Mouse (Mus musculus) gastrocnemius, postnatal 14 days (tissue): Measurements from ENCODE around the gene Tmem63c. TPM values are rescaled to one million over a fixed set of nuclear protein-coding genes. Genes with fewer than 3 reads are reported as not detected.

Source experiments
- DNase-seq: peaks from one replicate; pipeline ENCODE4 v3.0.0; 2021; ENCODE audit warnings: mixed read lengths
- intact Hi-C: fragments of 180-260 bp; cut with DNase I; formaldehyde crosslinking; loops from one replicate; pipeline ENCODE4 v1.15.1; 2025; ENCODE audit warnings: low total_unique reads
- long read RNA-seq, 2 experiments: library from polyadenylated mRNA; stranded (forward); transcript quantifications; one replicate each; pipeline ENCODE4 v2.0.0; 2021
- total RNA-seq, 2 experiments: library from RNA; stranded (reverse); gene quantifications; 2 replicates each; pipeline ENCODE4 v1.2.3; 2021

Tmem63c gene
- under 1 TPM; 0.07 to 0.10 TPM for total RNA-seq
- long read RNA-seq, experiment 1 = 0 reads
- long read RNA-seq, experiment 2 = 0 reads

DNA sequence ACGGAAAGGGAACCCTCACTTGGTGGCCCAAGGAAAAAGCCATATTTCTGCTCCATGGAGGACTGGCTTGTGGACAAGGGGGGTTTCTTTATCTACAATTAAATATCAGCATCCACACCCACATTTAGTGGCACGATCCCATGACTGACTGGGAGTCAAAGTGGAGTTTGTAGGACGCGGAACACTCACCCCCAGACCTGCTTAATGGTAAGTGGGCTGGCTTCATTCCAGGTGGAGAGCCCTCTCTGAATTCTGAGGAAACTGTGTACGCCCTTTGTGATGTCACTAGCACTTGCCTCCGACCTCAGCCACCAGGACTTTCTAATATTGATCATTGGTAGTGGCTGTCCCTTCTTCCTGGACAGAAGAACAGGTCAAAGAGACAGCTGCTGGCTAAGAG is at the start of gene Tmem63c:
Gene Tmem63c, plus strand, starts transcription at position 301 of the 400 bp plus-strand sequence.
- intact Hi-C loops = no loop called here
- DNase-seq = no peak

DNA sequence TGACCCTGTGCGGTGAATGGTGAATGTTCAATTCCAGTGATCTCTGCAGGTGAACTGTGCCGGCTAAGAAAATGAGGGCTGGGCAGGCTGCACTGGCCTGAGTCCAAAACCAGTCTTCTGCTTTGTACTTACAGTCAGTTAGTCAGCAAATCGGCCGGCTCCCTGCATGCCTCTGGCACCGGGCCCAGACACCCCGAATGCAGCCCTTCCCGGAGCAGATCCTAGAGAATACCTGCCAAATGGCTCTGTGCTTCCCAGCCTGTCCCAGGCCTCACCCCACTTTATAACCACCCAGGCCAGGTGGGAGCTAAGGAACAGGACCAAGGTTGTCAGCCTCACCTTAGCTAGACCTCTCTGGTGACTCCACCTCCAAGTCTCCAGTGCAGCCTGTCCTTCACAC is 47.9 kb upstream of the Tmem63c start:
- peak; percentile 43 for DNase-seq
- intact Hi-C loops = no loop called here

DNA sequence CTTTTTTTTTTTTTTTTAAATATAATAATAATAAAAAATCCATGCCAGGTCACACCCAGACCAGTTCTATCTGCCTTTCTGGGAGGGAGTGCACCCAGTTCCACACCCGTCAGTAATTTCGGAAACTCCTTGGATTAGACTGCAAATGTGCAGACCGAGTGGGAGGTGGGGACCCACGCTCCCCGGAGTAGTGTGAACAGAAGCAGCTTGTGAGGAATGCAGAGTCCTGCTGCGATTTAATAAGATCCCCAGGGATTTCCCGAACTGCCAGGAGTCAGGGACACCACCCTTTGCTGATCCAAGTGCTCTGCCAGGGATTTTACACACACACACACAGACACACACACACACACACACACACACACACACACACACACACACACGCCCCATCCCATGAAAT is 47.4 kb upstream of the Tmem63c start:
- DNase-seq = no peak
- intact Hi-C loops = no loop called here

DNA sequence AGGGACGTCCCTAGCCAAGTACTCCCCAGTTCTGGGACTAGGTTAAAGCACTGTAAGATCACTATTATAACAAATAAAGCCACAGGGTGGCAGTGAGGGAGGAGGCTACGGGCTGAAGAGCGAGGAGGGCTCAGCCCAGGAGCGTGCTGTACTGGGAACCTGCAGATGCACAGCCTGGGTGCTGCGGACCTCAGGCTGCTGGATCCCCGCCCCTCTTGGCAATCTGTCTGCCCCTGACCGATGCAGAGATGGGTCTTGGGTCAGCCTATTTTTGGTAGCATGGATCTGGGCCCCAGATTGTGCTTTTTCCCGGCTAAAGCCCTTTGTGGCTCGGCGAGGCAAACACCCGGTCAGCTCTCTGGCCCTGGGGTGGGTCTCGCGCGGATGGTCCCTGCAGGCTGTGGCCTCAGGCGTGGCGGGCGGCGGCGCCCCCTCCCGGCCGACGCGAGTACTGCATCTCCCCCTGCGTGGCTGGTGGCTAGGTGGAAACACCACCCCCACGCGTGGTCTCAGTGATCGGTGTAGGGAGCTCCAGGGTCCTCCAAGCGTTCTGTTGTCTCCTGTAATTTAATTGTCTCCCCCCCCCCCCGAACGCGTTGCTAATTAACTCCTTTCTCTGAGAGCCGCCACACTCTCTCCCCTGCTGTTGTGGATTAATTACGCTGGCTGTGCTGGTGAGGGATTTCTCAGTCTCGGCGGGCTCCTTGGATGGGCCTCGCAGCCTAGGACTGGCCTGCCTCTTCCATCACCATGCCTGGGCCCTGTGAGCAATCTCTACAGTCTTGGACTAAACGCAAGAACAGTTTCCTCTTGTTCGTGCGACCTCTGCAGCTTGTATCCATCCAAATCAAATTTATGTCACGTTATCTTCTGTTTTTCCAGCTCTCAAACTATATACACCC is 46.5 kb upstream of the Tmem63c start:
- intact Hi-C loops = no loop called here
- DNase-seq = peak; percentile 78

DNA sequence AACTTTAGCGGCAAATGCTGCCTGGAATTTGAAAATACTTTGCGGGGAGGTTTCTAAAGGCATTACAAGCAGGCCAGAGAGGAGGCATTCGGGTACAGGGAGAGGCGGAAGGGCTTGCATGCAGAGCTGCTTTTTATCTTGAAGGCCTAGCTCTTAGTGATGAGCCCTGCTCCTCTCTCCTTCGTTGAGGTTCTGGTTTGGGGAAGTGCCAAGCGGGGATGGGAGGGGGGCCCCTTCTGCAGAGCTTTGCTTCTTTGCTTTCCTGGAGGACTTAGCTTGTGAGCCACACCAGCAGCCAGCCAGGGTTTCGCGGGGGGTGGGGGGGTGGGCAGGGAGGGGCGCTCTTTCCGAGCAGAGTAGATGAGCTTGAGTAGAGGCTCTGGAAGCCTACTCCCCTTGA is 45.4 kb upstream of the Tmem63c start:
- intact Hi-C loops = no loop called here
- DNase-seq = no peak

DNA sequence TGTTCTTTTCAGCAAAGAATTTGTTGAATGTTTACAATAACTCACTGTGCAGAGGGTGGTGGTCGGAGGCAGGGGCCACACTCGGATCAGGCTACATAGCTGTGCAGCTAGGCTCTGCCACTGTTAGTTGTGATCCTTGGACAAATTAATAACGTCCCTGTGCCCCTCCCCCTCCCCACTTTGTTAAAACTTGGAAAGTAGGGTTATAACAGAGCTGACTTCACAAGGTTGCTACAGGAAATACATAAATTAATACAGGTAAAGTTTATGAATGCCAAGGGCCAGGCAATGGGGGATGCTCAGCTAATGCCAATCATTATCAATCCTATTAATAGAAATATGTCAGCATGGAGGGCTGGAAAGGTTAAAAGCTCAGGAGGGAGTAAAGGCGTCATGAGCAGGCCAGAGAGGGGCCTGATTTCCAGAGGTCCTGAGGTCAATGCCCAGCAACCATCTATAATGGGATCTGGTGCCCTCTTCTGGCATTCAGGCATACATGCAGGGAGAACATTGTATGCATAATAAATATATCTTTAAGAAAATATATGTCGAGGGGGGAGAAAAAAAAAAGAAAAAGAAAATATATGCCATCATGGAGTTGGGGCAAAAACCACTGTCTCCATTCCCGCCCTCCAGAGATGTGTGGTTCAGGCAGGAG is 44.5 kb upstream of the Tmem63c start:
- no peak for DNase-seq
- intact Hi-C loops = no loop called here

DNA sequence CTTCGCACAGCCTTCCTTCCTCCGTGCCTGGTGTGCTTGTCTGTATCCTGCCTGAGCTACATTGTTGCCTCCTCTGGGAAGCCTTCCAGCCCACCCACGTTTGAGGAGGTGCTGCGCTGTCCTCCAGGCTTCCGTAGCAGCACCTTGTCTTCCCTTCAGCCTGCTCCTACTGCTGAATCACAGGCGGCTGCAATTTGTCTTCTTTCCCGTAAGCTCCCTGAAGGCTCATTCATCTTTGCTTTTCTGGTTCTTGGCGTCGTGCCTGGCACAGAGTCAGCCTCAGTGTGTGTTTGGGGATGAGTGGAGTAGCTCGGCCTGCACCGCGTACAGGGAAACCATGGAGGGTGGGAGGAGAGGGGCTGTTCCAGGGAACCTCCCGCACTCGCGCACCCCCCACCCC is 43.3 kb upstream of the Tmem63c start:
- intact Hi-C loops = no loop called here
- peak; percentile 53 for DNase-seq

DNA sequence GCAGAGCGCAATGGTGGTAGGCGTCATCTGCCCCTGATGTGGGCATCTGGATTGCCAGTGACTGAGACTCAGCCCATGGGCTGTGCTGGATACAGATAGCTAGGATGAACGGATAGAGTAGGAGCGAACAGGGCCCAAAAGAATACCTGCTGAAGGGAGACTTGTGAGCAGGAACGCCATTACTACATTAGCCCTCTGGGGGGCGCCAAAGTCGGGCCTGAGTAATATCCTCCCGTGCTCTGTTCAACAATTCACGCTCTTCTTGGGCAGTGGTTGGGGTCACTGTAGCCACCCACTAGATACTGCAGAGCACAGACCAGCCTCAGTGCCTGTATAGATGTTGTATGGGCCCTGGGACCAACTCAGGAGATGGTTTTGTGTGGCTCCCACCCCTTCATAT is 40.0 kb upstream of the Tmem63c start:
- intact Hi-C loops = no loop called here
- DNase-seq = no peak

DNA sequence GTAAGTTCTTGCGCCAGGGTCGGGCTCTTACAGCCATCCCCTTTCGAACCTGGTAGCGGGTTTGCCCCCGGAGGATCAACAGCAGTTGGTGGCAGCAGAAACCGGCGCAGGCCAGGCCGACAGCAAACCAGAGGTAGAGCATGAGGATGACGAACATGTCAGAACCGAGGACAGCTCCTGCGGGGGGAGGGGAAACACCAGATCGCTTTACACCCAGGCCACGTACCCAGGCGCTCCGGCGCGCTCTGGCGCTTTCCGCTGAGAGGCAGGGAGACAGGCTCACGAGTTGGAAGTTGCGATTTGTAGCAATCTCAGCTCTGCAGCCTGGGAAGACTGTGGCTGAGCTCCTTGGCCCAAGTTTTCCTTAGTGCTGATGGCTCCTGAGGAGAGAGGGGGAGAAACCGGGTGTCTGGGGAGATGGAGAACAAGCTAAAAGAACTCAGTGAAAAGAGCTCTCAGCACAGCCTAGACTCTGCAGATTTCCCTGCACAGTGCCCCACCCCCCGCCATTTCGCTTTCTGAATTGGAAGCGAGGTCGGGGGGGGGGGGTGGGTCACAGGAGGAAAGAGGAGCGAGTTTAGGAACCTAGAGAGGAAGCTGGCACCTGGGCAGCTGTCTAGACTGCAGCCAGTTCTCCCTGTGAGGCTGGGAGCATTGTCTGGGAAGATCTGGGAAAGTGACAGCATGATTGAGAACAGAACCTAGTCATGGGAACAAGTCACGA is 37.5 kb upstream of the Tmem63c start:
- intact Hi-C loops = no loop called here
- DNase-seq = peak; percentile 59

DNA sequence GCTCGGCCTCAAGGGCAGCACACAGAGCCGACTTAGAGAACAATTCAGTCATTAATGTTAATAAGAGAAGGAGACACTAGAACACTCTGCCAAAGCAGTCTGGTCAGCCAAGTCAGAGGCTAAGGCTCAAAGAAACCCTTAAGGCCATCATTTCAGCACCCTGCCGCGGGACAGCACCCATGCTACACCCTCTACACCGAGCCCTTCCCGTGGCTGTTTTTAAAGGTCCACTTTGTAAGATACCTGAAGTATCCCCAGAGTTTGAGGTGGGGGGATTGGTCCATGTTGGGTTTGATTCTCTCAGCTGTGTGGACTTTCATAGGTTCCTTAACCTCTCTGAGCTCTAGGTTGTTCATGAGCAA is 37.0 kb upstream of the Tmem63c start:
- intact Hi-C loops = no loop called here
- DNase-seq = peak; percentile 33

DNA sequence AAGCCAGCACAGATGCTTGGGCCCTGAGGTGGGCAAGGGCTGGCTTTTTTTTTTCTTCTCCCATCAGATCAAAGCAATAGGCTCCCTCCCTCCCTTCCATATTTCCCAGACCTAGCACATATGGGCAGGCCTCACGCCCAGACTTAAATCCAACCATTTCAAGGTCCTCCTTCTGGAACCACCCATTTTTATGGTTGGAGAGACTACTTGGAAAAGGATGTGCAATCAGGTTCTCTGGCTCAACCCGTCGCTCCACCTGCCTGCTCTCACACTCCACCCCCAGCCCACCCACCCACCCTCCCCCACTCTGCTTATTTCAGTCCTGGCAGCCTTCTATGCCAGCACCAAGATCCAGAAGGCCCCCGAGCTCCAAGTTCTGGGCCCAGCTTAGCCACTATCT is 34.6 kb upstream of the Tmem63c start:
- DNase-seq = no peak
- intact Hi-C loops = no loop called here

DNA sequence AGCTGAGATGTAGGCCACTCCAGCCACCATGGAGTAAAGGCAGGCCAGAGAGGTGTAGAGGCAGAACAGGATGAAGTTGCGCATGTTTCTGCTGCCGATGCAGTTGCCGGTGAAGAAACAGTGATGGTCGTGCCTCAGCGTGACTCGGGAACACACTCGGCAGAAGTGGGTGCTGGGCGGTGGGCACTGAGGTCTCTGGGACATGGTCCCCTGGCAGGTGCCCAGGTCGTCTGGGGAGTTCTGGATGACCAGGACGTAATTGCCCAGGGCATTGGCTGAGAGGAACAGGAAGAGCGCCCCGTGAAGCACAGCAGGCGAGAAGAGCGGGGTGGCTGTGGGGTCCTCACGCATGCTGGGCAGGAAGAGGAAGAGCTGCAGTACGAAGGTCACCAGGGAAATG is 32.9 kb upstream of the Tmem63c start:
- no peak for DNase-seq
- intact Hi-C loops = no loop called here

DNA sequence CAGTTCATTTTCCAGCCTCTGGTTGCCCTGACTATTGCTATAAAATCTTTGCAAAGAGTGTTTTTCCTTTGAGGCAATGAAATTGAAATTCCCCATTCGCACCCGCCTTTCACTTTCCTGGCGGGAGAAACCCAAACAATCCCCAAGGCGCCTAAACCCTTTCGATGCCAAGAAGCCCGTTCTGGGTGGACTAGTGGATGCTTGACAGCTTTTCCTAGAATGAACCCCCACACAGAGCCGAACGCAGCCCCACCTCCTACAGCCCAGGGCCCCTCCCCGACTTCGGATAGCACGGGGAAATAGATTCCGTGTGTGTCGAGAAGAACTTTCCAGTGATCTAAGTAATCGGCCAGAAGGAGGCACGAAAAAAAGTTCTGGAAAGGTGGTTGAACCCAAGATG is 31.8 kb upstream of the Tmem63c start:
- no peak for DNase-seq
- intact Hi-C loops = no loop called here

DNA sequence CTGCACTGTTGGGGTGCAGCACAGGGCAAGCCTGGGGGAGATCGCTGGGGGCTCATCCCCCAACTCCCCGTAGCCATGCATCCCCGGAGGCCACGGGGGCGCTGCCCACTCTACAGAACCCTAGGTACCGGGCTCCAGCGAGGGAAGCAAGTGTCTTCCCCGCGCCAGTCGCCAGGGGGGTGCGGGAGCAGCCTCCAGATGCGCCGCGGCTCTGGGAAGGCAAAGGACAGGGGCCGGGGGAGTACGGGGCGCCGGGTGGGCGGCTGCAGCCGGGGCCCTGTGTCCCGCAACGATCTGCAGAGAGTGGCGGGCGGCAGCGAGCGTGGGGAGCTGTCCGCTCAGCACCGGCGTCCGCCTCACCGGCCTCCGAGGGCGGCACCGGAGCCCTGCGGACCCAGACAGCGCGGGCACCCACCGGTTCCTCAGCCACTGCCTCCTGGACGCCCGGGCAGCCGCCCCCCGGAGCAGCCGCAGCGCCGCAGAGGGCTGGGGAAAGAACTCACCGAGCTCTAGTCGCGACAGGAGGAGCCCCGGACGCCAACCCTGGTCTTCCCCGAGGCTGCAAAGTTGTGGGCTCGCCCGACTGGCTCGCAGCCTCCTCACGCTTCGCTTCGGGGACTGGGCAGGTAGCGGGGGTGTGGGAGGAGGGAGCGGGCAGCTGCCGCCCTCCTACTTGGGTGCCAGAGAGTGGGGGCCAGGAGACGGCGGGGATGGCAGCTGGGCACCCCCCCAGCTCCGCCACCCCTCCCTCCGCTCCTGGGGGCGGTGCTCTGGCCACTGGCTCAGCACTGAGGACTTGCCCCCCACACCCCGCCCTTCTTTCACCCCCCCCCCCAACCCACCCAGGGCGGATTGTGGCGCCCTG is 31.0 kb upstream of the Tmem63c start, which contains the start of gene Zdhhc22:
Gene Zdhhc22, minus strand, starts transcription at position 541 of the 865 bp plus-strand sequence.
- peak; percentile 26 for DNase-seq
- intact Hi-C loops = no loop called here

DNA sequence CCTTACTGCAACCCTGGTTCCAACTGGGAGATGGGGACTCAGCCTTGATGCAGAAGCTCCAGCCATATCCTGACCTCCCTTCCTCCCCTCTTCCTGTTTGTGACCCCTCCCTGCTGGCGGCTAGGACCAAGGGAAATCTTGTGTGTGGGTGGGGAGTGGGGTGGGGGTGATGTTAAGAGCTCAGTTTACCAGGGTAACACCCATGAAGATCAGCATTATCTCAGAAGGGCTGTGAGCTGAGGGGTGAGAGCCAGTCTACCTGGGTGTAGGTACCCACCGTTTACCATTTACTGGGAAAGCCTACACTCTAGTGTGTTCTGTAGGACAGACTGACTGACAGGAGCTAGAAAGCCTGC is 30.4 kb upstream of the Tmem63c start:
- intact Hi-C loops = no loop called here

DNA sequence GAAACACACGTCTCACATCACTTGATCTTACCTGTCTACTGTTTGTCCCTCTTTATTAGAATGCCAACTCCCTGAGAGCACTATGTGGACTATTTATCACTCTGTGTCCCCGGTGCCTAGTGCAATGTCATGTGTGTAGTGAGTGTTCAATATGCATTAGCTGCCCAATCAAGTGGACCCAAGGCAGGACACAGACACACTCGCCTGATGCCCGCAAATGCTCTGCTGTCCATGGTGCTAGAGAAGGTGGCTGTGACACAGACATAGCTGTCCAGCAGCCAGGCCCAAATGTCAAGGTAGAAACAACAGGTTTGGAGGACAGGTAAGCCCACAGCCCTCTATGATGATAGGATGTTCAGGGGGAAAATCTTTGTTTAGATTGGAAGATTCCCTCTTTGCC is 27.0 kb upstream of the Tmem63c start:
- intact Hi-C loops = no loop called here
- DNase-seq = no peak

More for the DNA sequence above, 30.4 kb upstream of the Tmem63c start:
- DNase-seq = no peak

DNA sequence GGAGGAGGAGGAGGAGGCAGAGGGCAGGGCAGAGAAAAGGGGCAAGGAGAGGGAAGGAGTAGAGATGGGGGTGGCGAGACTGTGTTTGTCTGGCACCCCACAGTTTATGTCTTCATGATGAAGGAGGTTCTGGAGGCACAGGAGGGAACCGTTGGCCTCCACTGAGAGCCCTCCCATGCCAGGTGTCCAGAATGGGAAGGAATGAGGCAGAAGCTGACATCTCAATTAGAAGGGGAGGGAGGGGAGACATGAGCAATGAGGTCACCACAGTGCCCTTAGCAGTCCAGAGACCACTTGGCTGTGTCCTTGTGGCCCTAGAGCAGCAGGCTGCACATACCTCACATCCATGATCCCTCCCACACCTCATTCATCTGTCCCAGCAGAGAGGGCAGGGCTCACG is 26.4 kb upstream of the Tmem63c start:
- no peak for DNase-seq
- intact Hi-C loops = no loop called here

DNA sequence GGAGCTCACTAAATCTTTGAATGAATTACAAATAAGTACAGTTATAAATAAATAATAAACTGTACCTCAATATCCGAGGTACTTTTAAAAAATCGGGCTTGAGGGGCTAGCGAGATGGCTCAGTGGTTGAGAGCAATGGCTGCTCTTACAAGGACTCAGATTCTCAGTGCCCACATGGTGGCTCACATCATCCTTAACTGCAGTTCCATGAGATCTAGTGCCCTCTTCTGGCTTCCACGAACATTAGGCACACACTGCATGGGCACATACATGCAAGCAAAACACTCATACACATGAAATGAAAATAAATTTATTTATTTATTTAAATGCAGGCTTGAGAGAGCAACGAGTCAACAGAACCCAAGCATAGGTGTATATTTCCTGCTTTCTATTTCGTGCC is 25.2 kb upstream of the Tmem63c start:
- intact Hi-C loops = no loop called here
- DNase-seq = no peak

DNA sequence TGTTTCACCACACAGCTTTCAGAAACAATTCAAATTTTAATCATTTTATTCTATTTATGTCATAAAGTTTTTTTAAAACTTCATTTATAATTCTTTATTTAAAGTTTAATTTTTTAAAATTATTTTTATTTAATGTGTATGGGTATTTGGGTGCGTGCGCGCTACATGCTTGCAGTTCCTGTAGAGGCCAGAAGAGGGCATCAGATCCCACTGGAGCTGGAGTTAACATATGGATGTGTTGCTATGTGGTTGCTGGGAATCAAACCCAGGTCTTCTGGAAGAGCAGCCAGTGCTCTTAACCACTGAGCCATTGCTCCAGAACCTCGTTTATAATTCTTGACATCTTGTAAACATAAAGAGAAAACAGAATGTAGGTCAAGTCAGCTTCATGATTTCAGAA is 22.4 kb upstream of the Tmem63c start:
- intact Hi-C loops = no loop called here
- DNase-seq = no peak
